Mouse (Mus musculus): ENCODE measurements at regions not wholly inside any gene's neighbourhood (a gene's known extent, or its start where the extent isn't known, plus 50 kb on each side); places are given as distances from the start of the nearest gene placed in this dataset.

DNA sequence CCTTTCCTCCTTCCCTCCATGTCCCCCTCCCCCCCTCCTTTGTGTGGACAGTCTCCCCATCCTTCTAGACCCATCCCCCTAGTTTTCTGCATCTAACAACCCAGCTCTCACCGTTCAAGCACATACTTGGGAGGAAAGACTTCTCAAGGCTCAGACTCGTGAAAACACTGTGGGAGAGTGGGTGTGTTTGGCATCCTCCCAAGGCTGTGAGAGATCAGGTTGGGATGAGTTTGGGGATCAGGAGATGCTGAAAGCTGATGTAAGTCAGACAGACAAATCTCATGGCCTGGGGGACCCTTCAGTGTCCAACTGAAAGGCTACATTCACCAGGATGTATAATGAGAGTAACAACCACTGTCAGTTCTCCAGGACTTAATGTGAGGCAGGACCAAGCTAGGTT is 82.1 kb downstream of the Il9r start:
- no peak overlapping the region for H3K9ac ChIP-seq
- H3K4me1 ChIP-seq (replicated peaks), result no peaks in the 10 kb centered on the region
- no peak overlapping the region for H3K4me2 ChIP-seq
- H3K27ac ChIP-seq, result no peak overlapping the region
- H3K4me3 ChIP-seq (replicated peaks), result no peak overlapping the region
- no peaks in the 10 kb centered on the region for H3K9me3 ChIP-seq (replicated peaks)
- ATAC-seq (ENCODE audit: low read depth) (no peak), DNase-seq (no peak)
- WGBS (ENCODE audit: insufficient replicate concordance), result 27% methylated on average over 2 of the region's 2 CpGs
- H3K27me3 ChIP-seq, result no peaks in the 10 kb centered on the region
- no peaks in the 10 kb centered on the region for H3K36me3 ChIP-seq

DNA sequence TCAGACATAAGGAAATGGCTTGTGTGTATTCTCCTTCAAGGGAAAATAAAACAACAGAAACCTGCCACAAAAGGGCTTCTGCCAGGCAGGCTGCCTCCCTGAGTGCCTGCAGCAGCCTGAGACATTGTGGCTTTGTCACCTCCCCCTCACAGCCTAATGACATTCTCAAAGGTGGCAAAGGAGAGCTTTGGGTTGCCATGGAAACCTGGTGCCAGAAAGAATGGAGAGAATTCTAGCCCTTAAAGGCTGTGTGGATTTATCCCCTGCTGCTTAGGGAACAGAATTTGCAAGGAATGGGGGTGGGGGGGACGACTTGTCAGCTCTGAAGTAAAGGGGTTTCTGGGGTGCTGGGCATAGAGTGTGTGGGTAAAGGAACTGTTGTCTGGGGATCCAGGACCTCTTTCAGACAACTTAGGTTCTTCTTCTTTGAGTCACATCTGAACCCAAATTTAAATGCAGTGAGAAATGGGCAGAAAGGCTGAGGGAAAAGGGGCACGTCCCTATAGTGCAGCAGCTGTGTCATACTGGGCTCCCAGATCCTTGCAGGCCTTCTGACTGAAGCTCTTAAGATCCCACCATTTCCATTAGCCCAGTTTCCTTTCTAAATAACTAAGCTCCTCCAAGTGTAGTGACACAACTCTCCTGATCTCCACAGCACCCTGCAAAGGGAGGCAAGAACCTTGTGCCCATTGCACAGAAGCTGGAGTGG is 86.8 kb downstream of the Il9r start:
- no peak overlapping the region for H3K4me2 ChIP-seq
- H3K27me3 ChIP-seq, result no peaks in the 10 kb centered on the region
- whole genome bisulfite sequencing (ENCODE audit: insufficient replicate concordance), result 44% methylated on average over 2 of the region's 2 CpGs
- H3K27ac ChIP-seq, result no peak overlapping the region
- no peaks in the 10 kb centered on the region for H3K4me1 ChIP-seq (replicated peaks)
- no peak overlapping the region for H3K9ac ChIP-seq
- ATAC-seq (ENCODE audit: low read depth) (no peak), DNase-seq (no peak)
- H3K4me3 ChIP-seq (replicated peaks), result no peak overlapping the region
- H3K36me3 ChIP-seq, result no peaks in the 10 kb centered on the region
- no peaks in the 10 kb centered on the region for H3K9me3 ChIP-seq (replicated peaks)

DNA sequence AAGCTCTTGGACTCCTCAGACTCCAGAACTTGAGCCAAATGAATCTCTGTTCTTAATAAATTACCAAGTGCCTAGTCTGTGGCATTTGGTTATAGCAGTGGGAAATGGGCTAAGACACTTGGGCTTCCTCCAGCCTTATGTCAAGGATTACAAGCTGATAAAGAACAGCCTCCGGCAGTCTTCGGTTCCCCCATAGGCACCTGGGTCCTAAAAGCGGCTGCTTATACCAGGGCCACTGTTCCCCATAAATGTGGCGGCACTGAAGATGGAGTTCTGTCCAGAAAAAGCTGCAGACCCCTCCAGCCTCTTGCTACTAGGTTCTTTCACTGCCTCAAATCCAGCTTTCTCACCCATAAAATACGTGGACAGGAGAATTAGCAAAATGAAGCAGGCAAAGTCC is 87.6 kb downstream of the Il9r start:
- no peaks in the 10 kb centered on the region for H3K9me3 ChIP-seq (replicated peaks)
- no peaks in the 10 kb centered on the region for H3K27me3 ChIP-seq
- DNase-seq, result no peak
- no peaks in the 10 kb centered on the region for H3K4me1 ChIP-seq (replicated peaks)
- no peak overlapping the region for H3K4me3 ChIP-seq (replicated peaks)
- no peaks in the 10 kb centered on the region for H3K36me3 ChIP-seq
- no peak overlapping the region for H3K4me2 ChIP-seq
- WGBS (ENCODE audit: insufficient replicate concordance), result 52% methylated on average over 5 of the region's 5 CpGs
- no peak for ATAC-seq (ENCODE audit: low read depth)
- no peak overlapping the region for H3K27ac ChIP-seq
- no peak overlapping the region for H3K9ac ChIP-seq

DNA sequence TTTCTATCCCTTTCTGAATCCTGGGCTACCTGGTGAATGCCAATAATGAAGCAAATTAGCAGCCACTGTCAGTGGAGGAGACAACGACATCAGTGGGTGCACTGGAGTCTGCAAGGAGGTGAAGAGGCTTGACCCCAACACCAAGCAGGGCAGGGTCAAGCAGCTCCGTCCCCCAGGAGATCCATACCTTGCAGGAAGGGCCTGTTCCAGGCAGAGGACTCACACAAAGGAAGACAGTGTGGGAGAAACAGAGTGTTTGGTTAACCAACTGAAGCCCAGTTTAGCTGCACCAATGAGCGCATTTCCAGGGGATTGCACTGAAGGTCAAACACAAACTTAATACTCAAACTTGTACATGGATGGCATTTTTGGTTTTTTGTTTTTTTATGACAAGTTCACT is 88.2 kb downstream of the Il9r start:
- Histone ChIP-seq H3K4me1 (replicated peaks) (no peaks in the 10 kb centered on the region), H3K36me3 (no peaks in the 10 kb centered on the region), H3K4me3 (replicated peaks) (no peak overlapping the region), H3K9ac (no peak overlapping the region), H3K9me3 (replicated peaks) (no peaks in the 10 kb centered on the region), H3K4me2 (no peak overlapping the region), H3K27me3 (no peaks in the 10 kb centered on the region), H3K27ac (no peak overlapping the region)
- DNase-seq (no peak), ATAC-seq (ENCODE audit: low read depth) (no peak)
- 53% methylated on average over 3 of the region's 3 CpGs for WGBS (ENCODE audit: insufficient replicate concordance)

DNA sequence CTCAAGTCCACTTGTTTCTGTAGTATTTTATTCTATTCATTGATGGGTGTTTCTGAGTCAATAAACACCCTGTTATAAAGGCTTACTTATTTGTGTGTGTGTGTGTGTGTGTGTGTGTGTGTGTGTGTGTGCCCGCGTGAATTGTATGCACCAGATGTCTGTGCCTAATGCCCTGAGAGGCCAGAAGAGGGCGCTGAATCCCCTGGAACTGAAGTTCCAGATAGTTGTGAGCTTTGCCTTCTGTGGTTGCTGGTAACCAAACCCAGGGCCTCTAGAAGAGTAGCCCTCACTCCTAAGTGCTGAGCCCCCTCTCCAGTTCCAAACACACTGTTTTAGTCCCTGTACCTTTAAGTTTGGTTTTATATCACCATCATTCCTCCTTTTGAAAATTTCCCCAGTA is 90.2 kb downstream of the Il9r start:
- Histone ChIP-seq H3K4me1 (replicated peaks) (no peaks in the 10 kb centered on the region), H3K36me3 (no peaks in the 10 kb centered on the region), H3K9ac (no peak overlapping the region), H3K4me3 (replicated peaks) (no peak overlapping the region), H3K27ac (no peak overlapping the region), H3K9me3 (replicated peaks) (no peaks in the 10 kb centered on the region), H3K27me3 (no peaks in the 10 kb centered on the region), H3K4me2 (no peak overlapping the region)
- ATAC-seq (ENCODE audit: low read depth), result no peak
- 69% methylated on average over 3 of the region's 3 CpGs for WGBS (ENCODE audit: insufficient replicate concordance)
- DNase-seq, result no peak
